Mouse (Mus musculus) natural killer cell, adult 2 months (primary cell): ENCODE results near the gene Slf2.

ENCODE experiments used
- DNase-seq, 2 experiments: peaks; one replicate each; pipeline ENCODE4 v3.0.0; 2022; ENCODE audit warnings: low spot score in 2 of 2

The Slf2 gene

DNA sequence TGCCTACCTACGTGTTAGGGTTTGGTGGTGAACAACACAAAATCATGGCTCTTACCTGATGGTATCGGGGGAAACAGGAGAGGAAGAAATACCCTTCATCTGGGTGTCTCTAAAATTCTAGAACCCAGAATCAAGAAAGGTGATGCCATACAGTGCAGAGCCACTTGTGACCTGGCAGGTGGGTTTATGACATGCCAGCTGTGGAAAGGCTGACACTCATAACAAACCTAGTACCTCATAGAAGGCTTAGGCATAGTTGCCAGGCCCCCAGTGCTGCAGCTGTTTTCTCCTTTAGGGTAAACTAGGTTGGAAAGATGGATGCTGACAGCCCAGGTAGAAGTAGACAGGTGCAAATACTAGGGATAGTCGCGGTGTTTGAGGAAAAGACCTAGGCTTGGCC is 53.5 kb downstream of the Slf2 start:
- DNase-seq: no peak

DNA sequence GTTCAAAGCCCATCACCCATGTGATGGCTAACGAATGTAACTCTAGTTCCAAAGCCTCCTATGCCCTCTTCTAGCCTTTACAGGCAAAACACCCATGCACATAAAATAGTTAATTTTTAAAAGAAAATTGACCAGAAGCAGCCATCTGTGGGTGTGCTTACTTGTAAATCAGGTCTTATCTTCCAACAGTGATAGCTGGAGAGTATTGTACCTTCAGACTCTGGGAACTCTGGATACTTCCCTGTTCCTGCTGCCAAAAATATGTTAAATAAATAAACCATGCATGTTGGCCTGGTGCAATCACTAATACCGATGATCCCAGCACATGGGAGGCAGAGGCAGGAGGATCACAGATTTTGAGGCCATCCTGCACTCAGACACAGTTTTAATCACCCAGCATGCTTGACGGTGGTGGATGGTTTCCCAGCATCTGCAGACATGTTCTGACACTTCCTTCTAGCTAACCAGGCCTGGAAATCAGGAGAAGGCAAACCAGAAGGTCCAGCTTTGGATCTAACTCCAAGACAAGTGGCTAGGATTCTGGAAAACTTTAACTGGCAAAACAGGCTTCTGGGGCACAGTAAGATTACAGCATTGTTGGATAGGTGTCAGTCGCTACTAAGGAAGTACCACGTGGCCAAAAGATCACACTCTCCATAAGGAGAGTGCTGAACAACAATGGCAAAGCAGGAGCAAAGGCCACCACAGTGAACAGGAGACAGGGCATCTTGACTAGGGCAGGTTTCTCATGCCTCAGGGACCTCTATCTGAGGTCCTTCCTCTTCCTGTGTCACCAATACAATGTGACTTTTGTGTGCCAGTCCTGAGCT is 54.4 kb downstream of the Slf2 start:
- DNase-seq: no peak

DNA sequence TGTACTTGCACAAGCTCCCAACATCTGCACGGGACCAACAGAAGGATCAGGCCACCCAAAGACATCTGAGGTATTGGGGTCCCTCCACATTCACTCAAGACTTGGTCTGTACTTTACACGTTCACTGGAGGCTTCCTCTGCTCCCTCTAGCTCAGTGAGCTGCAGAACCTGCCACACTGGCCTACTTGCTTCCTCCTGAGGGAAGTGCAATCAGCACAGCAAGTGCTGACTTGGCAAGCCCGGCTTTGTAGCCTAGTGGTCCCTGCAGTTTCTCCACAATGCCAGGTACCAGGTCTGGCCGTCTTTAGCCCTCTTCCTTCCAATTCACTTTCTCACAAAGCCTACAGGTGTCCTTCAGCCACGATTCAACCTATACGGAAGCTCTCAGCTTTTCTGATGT is 56.1 kb downstream of the Slf2 start:
- no peak for DNase-seq

DNA sequence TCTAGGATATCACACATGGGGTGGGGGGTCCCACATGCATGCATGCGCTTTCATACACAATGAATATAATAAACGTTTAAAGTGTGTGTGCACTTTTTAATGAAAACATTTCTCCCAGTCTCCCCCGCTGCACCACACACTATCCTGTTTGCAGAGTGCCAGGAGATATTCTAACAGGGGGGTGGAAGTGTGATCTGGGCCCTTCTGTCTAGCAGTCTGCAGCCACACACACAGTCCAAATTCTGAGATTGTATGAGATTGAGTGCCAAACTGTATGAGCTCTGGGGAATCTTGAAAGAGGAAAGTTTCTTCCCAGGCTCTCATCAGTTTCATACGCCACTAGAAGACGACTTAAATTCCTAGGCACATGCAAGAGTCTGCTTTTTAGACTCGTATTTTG is 56.9 kb downstream of the Slf2 start:
- no peak for DNase-seq

DNA sequence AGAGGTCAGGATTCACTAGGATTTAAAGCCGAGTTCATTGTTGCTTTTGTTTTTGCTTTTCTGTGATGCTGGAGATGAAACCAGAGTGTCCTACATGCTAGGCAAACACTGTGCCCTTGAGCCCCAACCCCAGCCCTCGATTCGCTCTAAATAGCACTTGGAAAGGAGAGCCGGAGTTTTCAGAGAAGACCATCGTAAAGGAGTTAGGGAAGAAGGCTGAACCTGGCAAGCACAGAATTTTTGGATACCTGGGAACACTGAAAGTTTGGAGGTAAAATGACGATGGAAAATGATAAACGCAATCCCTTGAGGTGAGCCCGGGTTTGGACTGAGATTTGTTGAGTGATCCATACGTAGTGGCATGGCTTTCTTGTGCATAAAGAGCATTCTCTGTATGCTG is 57.4 kb downstream of the Slf2 start:
- no peak for DNase-seq

DNA sequence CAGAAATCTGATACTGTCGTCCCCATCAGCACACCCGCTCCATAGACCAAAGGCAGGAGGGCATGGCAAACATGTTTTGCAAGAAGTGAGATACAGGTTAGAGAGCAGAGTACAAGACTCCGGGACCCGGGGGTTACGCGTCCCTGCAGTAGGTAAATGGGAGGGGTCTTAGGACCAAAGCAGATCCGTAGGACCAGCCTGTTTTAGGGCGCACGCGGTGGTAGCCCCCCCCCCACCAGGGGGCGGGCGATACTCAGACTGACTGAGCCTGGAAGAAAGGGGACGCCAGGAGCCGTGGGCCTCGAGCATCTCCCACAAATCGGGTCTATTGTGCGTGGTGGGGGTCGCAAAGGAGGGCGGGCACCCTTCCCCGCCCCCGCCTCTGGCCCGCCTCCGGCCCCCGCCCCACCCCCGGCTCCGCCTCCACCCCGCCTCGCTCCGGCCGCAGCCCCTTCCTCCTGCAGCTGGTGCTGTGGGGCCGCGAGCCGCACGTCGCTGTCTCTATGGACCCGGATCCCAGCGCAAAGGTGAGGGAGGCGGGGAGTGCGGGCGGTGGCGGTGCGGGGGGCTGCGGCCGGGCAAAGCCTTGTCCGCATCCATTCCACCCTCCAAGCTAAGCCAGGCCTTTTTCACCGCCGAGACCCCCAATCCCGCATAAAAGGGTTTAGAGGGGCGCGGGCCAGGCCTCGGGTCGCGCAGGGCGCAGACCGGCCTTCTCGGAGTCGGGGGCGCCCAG is 58.0 kb downstream of the Slf2 start, which contains the start of gene Sema4g:
Sema4g (plus strand) TSS at position 271 of the 736 bp plus-strand sequence.
- DNase-seq: peak in 1 of 2 experiments; percentile 30

DNA sequence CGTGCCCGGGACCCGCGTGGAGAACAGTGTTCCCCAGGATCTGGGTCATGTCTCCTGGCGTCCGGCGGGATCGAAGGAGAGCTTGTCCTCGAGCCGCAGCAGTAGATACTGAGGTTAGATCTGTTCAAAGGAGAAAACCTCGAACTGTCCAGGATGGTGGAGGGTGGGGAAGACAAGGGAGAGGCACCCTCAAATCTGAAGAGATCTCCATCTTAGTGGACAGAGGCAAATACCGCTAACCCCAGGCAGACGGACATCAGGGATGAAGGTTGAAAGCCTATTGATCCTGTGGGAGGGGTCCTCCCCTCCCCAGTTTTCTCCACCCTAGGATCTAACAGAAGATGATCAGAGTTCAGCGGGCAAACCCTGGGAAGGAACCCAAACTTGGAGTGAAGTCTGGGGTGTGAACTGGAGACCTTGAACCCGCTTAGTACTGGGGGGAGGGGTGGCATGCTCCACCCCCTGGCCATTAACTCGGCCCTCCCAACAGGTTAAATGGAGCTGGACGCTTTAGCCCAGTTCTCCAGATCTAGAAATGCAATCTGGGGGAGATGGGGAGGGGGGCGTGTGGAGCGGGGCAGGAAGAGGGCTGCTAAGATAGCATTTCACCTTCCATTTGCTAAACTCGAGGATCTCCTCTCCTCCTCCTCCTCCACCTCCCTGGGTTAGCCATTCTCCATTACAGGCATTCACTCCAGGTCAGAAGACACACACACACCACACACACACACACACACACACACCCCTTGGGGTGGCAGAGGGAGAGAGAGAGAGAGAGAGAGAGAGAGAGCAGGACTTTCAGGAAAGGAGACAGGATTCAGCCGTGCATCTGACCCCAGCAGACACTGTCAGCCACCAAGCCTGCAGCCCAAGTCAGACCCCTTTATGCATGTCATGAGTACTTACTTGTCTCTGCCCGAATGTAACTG is 58.9 kb downstream of the Slf2 start:
- DNase-seq: no peak

DNA sequence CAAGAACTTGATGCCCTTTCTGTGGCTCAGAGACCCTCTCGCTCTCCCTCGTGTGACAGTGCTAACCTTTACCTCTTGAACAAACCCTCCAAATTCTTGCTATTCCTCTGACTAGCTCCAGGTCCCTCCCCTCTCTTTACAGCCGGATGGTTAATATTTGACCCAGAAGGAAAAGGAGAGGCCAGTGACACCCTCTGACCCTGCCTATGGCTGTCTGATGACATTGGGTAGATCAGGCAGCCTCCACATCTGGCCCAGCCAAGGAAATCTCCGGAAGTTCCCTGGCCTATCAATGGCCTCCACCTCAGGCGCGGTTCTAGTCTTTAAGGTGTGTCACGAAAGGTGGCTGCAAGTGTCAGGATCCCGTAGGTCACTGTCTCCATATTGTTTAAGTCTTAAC is 60.1 kb downstream of the Slf2 start:
- no peak for DNase-seq

DNA sequence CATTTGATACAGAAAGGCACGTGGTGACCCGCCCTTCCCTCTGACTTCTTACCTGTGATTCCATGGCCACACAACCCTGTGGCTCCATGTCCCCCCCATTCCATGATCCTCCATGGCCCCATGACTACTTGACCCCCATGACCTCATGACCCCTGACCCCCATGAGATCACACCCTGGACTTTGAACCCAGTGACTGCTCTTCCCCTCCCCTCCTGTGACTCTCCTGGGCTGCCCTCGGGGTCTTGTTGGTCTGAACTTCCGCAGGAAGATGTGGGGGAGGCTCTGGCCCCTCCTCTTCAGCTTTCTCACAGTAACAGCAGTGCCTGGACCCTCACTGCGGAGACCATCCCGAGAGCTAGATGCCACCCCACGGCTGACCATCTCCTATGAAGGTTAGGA is 61.3 kb downstream of the Slf2 start:
- DNase-seq: no peak

DNA sequence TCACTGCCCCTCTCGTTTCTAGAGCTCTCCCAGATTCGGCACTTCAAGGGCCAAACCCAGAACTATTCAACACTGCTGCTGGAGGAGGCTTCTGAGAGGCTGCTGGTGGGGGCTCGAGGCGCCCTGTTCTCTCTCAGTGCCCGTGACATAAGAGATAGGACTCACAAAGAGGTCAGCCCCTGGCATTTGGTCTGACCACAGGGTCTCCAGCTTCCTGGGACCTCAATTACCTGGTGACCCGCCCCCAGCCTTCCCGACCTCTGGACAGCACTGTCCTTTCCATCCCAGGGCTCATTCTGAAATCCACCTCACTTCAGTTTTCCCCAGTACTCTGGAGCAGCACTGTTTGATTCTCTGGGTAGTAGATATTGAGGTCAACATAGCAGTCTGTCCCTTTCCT is 61.8 kb downstream of the Slf2 start:
- DNase-seq: no peak

DNA sequence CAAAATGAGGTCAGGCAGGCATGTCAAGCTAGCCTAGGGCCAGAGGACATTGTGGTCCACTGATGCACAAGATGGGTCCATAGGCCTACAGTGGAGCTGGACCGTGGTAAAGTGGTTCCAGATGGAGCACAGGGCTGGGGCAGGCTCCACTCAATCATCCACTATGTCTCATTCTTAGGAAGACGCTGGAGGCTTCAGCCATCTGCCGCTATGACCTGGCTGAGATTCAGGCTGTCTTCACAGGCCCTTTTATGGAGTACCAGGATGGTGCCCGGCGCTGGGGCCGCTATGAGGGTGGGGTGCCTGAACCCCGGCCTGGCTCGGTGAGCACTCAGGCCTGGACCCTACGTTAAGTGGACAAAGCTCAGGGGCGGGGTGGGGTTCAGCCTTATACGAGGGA is 66.8 kb downstream of the Slf2 start:
- no peak for DNase-seq

DNA sequence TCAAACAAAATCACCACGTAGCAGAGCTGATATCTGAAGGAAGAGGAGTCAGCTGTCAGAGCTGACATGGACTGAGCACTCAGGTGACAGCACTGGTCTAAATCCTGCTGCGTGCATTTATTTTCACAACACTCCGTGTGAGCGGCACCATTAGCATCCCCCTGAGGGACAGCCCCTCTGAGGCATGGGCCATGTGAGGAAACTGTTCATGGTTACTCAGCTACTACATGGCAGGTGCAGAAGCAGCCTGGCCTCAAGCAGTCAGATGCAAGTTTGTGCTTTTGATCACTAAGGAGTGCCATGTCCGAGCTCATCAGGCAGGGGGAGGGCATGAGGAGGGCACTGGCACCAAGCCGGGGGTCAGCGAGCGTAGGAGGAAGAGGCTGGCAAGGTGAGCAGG is 68.7 kb downstream of the Slf2 start:
- no peak for DNase-seq

DNA sequence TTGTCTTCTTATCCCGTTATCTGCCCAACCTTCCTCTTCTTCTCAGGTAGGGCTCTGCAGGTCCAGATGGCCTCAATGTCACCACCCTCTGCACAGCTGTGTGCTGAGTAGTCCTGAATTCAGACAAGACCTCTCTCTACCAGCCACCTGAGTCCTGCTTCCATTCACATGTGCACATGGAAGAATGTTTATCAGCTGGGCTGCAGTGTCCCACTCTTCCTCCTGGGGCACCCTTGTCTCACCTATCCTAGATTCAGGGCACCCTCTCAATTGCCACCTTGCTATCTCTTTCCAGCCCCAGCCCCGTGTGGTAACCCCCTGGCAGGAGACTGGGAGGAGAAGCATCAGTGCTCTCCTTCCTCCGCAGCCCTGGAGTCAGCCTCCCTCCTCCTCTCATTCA is 71.3 kb downstream of the Slf2 start:
- DNase-seq: no peak

DNA sequence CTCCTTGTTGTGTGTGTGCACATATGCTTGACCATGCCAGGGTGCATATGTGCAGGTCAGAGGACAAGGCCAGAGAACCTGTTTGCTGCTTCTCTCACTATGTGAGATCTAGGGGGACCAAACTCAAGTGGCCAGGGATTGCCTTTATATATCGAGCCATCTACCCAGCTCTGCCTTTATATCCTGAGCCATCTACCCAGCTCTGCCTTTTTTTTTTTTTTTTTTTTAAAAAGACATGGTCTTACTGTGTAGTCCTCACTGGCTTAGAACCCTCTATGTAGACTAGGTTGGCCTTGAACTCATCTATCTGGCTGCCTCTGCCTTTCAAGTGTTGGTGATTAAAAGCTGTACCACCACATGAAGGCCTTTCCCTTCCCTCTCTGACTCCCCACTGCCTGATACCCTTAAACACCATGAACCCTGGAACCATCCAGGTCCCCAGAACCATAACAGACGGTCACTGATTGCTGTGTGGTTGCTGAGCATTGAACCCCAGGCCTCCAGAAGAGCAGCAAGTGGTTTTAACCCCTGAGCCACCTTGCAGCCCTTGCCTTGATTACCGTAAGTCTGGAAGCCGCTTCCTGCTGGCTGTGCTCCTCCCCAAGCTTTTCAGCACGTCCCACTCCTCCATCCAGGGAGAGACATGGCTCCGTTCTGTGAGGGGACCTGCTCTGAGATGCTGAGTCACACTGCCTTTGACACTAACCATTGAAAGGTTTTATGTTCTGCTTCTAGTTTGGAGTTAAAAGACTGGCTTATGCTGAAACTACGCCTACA is 73.0 kb downstream of the Slf2 start:
- DNase-seq: no peak

DNA sequence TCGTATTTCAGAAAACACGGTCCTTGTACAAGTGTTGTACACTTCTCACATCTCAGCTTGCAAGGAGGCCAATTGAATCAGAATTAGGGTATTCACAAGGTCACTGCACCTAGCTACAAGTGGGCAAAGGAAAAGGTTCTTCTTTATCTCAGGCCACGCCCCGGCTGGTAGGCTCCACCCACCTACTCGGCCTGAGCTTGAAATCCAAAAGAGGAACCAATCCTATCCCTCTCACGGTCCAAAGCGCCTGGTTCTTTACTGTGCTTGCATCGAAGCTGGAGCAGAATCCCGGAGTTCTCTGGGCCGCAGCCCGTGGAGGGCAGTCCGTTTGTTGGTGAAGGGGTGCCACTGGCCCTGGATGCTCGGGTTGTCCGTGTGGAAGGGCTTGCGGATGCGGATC is 74.5 kb downstream of the Slf2 start, which contains the start of gene Twnk:
Twnk (plus strand) TSS at position 220 of the 400 bp plus-strand sequence.
- DNase-seq: peak; percentile 31 to 83

DNA sequence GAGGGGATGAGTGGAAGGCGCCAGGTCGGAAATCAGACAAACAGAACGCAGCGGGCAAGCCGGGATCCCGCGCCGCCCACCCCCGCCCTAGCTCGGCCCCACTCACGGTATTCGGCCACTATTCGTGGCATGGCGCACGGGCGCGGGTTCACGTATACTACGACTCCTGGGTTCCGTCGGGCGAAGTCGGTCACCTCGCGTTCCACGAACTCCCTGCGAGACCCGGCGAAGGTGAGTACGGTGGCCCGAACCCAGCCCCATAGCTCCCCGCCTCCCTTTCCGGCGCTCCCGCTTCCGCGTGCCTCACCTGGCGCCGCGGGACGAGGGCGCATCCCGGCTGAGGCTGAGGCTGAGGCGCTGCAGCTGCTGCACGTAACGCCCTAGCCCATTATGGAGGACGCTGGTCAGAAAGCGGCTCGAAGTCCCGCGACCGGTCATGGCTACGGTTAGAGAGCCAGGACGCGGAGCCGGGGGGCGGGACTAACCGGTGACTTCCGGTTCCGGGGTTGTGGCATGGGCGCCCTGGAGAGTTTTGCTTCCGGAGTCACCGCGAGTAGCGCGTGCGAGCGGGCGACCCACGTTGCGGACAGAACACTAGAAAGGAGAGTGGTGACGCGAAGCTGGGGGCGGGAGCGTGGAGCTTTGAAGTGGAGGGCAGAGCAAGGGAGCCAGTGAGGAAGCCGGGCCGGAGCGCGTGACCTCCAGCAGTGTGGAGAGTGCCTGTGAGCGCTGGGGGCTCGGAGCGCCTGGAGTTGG is 75.2 kb downstream of the Slf2 start, which contains the start of gene Mrpl43:
Mrpl43 (minus strand) TSS at position 486 of the 756 bp plus-strand sequence.
- peak; percentile 97 to 98 for DNase-seq

DNA sequence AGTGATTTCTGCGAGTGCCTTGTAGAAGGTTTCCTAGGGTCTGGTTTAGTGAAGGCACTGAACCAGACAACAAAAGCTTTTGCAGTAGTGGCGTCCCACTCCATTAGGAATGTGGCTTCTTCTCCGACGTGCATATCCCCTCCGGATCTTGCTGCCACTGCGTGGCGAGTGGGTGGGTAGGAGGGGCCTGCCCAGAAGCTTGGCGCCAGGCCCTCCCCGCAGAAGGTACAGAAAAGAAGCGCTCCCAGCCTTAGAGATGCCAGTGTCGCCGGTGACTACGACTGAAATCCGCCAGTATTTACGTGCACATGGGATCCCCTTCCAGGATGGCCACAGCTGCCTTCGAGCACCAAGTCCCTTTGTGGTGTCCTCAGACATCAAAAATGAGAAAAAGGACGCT is 76.1 kb downstream of the Slf2 start:
- no peak for DNase-seq

DNA sequence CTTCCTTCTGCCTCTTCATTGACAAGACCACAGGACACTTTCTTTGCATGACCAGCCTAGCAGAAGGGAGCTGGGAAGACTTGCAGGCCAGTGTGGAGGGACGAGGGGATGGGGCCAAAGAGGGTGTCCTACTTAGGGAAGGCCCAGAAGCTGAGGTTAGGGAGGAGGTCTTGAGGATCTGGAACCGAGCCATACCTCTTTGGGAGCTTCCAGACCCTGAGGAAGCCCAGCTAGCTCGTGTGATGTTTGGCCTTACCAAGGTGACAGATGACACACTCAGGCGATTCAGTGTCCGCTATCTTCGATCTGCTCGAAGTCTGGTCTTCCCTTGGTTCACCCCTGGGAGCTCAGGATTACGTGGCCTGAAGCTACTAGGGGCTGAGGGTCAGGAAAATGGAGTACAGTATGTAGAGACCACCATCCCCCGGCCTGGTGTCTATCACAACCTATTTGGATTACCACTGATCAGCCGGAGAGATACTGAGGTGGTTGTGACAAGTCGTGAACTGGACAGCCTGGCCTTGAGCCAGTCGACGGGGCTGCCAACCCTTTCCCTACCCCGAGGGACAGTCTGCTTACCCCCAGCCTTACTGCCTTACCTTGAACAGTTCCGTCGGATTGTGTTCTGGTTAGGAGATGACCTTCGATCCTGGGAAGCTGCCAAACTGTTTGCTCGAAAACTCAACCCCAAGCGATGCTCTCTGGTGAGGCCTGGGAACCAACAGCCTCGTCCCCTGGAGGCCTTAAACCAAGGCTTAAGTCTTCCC is 76.7 kb downstream of the Slf2 start:
- DNase-seq: no peak

DNA sequence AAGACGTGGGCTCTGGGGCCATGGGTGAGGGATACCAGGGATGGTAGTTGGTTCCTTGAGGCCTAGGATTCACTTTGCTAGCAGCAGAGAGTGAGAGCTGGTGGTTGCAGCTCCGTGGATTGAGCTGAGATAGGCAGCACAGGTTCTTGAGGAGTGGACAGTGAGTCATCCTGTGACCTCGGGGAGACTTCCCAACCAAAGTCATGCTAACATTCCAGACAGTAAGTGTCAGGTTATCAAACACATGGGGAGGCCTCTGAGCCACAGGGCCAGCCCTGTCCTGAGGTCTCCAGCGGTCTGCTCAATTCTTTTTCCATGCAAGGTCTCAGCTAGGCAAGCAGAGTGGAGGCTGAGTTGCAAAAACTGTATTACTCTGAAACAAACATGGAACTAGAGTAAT is 79.7 kb downstream of the Slf2 start:
- DNase-seq: no peak

DNA sequence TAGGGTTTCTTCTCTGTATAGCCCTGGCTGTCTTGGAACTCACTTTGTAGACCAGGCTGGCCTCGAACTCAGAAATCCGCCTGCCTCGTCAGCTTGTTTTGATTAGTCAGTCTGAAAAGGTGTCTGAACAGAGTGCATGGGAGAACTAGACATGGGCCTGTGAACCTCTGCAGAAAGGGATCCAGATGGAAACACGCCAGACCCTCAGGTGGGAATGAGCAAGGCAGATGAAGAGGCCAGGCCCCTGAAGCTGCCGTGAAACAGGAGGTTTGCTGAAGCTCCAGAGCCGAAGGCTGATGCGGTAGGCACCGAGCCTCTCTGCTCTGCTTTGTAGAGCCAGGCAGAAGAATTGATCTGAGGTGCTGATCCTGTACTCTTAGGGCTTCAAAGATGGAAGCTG is 81.3 kb downstream of the Slf2 start:
- DNase-seq: no peak
